ENCODE assay signal across 20 mouse cellular contexts in the genomic region with DNA sequence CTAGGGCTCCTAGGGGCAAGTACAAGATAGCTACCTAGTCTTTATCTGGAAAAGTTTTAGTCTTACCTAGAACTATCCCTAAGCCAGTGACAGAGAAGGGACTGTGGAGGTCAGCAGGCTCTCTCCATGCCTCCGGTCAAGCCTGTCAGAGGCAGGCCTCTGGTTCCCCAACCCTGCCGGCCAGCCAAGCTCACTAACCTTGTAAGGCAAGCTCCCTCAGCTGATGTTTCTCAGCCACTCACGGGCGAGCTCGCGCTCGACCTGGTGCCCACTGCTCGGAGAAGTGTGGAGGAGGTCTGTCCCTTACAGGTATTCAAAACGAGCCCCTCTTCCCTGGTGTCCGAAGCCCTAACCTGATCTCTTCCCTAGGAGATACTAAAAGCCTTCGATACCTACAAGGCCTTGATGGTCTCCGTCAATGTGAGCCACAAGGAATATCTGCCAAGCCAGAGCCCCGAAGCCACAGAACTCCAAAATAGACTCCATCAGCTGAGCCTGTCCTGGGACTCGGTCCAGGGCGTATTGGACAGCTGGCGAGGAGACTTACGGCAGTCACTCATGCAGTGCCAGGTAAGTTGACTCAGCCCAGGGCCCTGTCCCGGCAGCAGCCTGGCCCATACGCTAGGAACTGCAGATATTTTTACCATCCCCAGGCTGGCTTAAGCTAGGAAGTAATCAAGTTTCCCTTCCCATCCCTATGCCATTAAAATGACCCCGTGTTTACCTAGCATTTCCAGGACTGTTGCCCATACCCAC.
A peak's percentile ranks its signal among the peaks of the same experiment; 100 is the strongest.
DNase-seq lines count a peak whose midpoint lies in the region; ATAC-seq and TF ChIP-seq lines count a peak whose summit lies in the region.
"Had no signal": no experiment of that assay in that cellular context is flagged by ENCODE, and none has a peak within 500 bp of the region (broad histone marks: within the 10 kb centered on the region; RNA-seq: fewer than 3 reads in every experiment).

No protein-coding gene starts in this region.

- H3K9ac ChIP-seq in intestine, embryonic 15.5 days, result no peak overlapping the region
- H3K9ac ChIP-seq: lung, embryonic 14.5 days; neural tube, embryonic 12.5 days had no signal

- no peaks in the 10 kb centered on the region for H3K9me3 ChIP-seq in intestine, embryonic 15.5 days
- H3K9me3 ChIP-seq: neural tube, embryonic 12.5 days had no signal

- WGBS in cerebellum, adult 2 months, result 58% methylated on average over 20 of the region's 20 CpGs
- 91% methylated on average over 20 of the region's 20 CpGs for WGBS in intestine, embryonic 15.5 days

- H3K4me1 ChIP-seq in cerebellum, adult 2 months (ENCODE audit: control insufficient read depth, insufficient read depth, low read length), result peaks cover 30% of the 10 kb centered on the region
- no peaks in the 10 kb centered on the region for H3K4me1 ChIP-seq in intestine, embryonic 15.5 days (replicated peaks)
- H3K4me1 ChIP-seq: neural tube, embryonic 12.5 days had no signal

- H3K27me3 ChIP-seq in cerebellum, adult 2 months (ENCODE audit: control insufficient read depth, insufficient read depth, low read length), result no peaks in the 10 kb centered on the region
- H3K27me3 ChIP-seq in intestine, embryonic 15.5 days (replicated peaks), result no peaks in the 10 kb centered on the region
- H3K27me3 ChIP-seq: neural tube, embryonic 12.5 days had no signal

- intact Hi-C loops in gastrocnemius, postnatal 14 days (cut with DNase I; ENCODE audit: low total_unique reads), result no loop called here
- intact Hi-C loops in heart, postnatal 14 days (cut with DNase I), result no loop called here

- H3K36me3 ChIP-seq in intestine, embryonic 15.5 days, result peaks cover 14% of the 10 kb centered on the region; the same call in 1 of the 2 replicates

- no peak overlapping the region for H3K4me3 ChIP-seq in cerebellum, adult 2 months (replicated peaks; ENCODE audit: insufficient read depth, low read depth, low read length)
- no peak overlapping the region for H3K4me3 ChIP-seq in intestine, embryonic 15.5 days (replicated peaks)
- H3K4me3 ChIP-seq: neural tube, embryonic 12.5 days had no signal

- no peak for ATAC-seq in intestine, embryonic 15.5 days
- ATAC-seq: forebrain, embryonic 16.5 days; hindbrain, embryonic 16.5 days; midbrain, embryonic 16.5 days had no signal

- no peak for TF ChIP-seq POLR2A in cerebellum, adult 2 months (IDR thresholded peaks at IDR 0.05; ENCODE audit: borderline replicate concordance, insufficient read depth, low read length)

- no peak overlapping the region for H3K27ac ChIP-seq in cerebellum, adult 2 months (ENCODE audit: insufficient read depth, low read length)
- no peak overlapping the region for H3K27ac ChIP-seq in intestine, embryonic 15.5 days
- H3K27ac ChIP-seq: neural tube, embryonic 12.5 days had no signal

- H3K4me2 ChIP-seq in intestine, embryonic 15.5 days (replicated peaks), result no peak overlapping the region
- H3K4me2 ChIP-seq: liver, embryonic 11.5 days; lung, embryonic 14.5 days; neural tube, embryonic 12.5 days had no signal

- DNase-seq in cerebellum, adult 2 months, result peak; percentile 70 to 82
- DNase-seq in cerebellum, adult 9-11 months, result peak; percentile 67
- peak; percentile 79 for DNase-seq in gastrocnemius, postnatal 14 days
- DNase-seq in heart, postnatal 14 days, result peak; percentile 64 to 77
- DNase-seq in lung, postnatal 14 days, result no peak
- no peak for DNase-seq in spleen, adult 18-20 months
- DNase-seq: adrenal gland, adult 8-10 months; embryo, embryonic 11 days; kidney, adult 8-10 months; layer of hippocampus, postnatal 36 days; left cerebral cortex, postnatal 4 days; lung, embryonic 14.5 days; right cerebral cortex, postnatal 25 days; thymus, adult 2 months had no signal

- no peak for TF ChIP-seq CTCF in cerebellum, adult 2 months (IDR thresholded peaks at IDR 0.05; ENCODE audit: borderline replicate concordance, insufficient read depth, low read depth, low read length)

Comparison
In these comparisons a context has a peak if more than half of its experiments do, and no peak if none do; other contexts are left out.
1. DNase-seq: peak in cerebellum, adult 2 months (2 of 2), cerebellum, adult 9-11 months (single experiment), gastrocnemius, postnatal 14 days (single experiment) and heart, postnatal 14 days (2 of 2); none in lung, postnatal 14 days (single experiment) and spleen, adult 18-20 months (0 of 2).